Mouse (Mus musculus): ENCODE data around the gene Vkorc1. TPM values are rescaled to one million over a fixed set of nuclear protein-coding genes. Genes with fewer than 3 reads are reported as not detected.

Gene Vkorc1
- polyA plus RNA-seq, 1 experiment from 2014 or later, result 48.6 TPM

DNA sequence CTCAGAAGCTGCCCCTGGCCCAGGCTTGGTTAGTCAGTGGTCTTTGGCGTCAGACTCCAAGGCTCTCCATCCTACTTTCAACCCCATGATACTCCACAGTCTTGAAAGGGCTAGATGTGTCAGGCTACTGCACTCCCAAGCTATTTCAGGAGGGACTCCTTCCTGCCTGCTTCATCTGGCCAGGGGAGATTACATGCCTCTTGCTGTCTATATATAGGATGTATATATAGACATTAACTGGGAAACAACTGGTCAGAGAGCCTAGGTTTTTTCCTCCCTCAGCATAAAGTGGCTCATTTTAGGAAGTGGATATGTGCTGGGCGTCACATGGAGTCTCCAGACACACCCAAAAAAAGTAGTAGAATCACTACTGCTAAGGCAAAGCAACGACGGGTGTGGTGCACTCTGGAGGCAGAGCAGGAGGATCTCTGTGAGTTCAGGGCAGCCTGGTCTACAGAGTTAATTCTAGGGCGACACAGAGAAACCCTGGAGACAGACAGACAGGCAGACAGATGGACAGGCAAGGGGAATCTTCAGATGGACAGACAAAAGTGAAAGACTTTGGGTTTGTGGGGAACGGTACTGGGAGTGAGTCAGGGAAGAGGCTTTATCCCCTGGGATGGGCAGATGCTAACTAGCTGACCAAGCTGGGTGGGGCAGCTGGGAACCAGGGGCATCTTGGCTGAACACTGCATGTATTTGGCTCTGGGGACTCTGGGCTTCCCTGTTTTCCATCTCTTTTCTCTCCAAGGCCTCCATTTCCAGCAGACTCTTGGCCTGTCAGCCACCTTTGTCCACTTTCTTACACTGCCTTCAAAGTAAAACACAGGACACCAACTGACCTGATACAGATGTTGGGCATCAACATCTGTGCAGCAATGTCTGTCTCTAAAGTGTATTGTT, 45.2 kb downstream of the Vkorc1 start:
- H3K4me2 ChIP-seq, result no peak overlapping the region
- peak; percentile 56 for DNase-seq (ENCODE audit: low spot score, missing footprints)
- WGBS, result 74% methylated on average over 6 of the region's 6 CpGs
- H3K9me3 ChIP-seq (ENCODE audit: control insufficient read depth, low read length), result no peaks in the 10 kb centered on the region
- H3K27ac ChIP-seq (ENCODE audit: low read depth, low read length), result no peak overlapping the region
- H3K36me3 ChIP-seq (ENCODE audit: control insufficient read depth, insufficient read depth, low read length), result no peaks in the 10 kb centered on the region
- no peak for ATAC-seq (ENCODE audit: low FRiP score)
- H3K27me3 ChIP-seq (ENCODE audit: control insufficient read depth, insufficient read depth, low read length), result no peaks in the 10 kb centered on the region
- no peak overlapping the region for H3K9ac ChIP-seq (ENCODE audit: low read length)
- H3K4me1 ChIP-seq (ENCODE audit: control insufficient read depth, insufficient read depth, low read length), result no peaks in the 10 kb centered on the region
- no peak overlapping the region for H3K4me3 ChIP-seq (ENCODE audit: low read depth, low read length)

Other genes starting within 250 kb of the Vkorc1 start
- 44.3 and 52.2 TPM in 2 replicates for gene Bcl7c, start 186.7 kb downstream of the Vkorc1 start, polyA plus RNA-seq (2014; fragmentation: Nextera tagmentation; extraction: Ambion mirVana)
- gene Ctf1, start 182.9 kb downstream of the Vkorc1 start, polyA plus RNA-seq (2014; fragmentation: Nextera tagmentation; extraction: Ambion mirVana), result 4.0 and 4.6 TPM in 2 replicates
- 0.12 TPM in 1 of 2 replicates, not detected in the other for gene Ctf2, start 163.5 kb downstream of the Vkorc1 start, polyA plus RNA-seq (2014; fragmentation: Nextera tagmentation; extraction: Ambion mirVana)
- gene Fbxl19, start 151.1 kb downstream of the Vkorc1 start, polyA plus RNA-seq (2014; fragmentation: Nextera tagmentation; extraction: Ambion mirVana), result 8.3 and 9.3 TPM in 2 replicates
- 6.1 and 6.3 TPM in 2 replicates for gene Orai3, start 125.8 kb downstream of the Vkorc1 start, polyA plus RNA-seq (2014; fragmentation: Nextera tagmentation; extraction: Ambion mirVana)
- 19.0 and 22.1 TPM in 2 replicates for gene Setd1a, start 118.9 kb downstream of the Vkorc1 start, polyA plus RNA-seq (2014; fragmentation: Nextera tagmentation; extraction: Ambion mirVana)
- not detected in 2 replicates for gene Gm49388, start 110.0 kb downstream of the Vkorc1 start, polyA plus RNA-seq (2014; fragmentation: Nextera tagmentation; extraction: Ambion mirVana)
- 7.9 and 8.2 TPM in 2 replicates for gene Hsd3b7, start 95.0 kb downstream of the Vkorc1 start, polyA plus RNA-seq (2014; fragmentation: Nextera tagmentation; extraction: Ambion mirVana)
- 10.1 and 12.2 TPM in 2 replicates for gene Stx4a, start 71.3 kb downstream of the Vkorc1 start, polyA plus RNA-seq (2014; fragmentation: Nextera tagmentation; extraction: Ambion mirVana)
- gene Stx1b, start 71.1 kb downstream of the Vkorc1 start, polyA plus RNA-seq (2014; fragmentation: Nextera tagmentation; extraction: Ambion mirVana), result 6.9 and 8.4 TPM in 2 replicates
- gene Zfp646, start 19.4 kb downstream of the Vkorc1 start, polyA plus RNA-seq (2014; fragmentation: Nextera tagmentation; extraction: Ambion mirVana), result 16.0 and 17.4 TPM in 2 replicates
- gene Zfp668, start 18.8 kb downstream of the Vkorc1 start, polyA plus RNA-seq (2014; fragmentation: Nextera tagmentation; extraction: Ambion mirVana), result 20.3 and 24.3 TPM in 2 replicates
- 0.32 and 0.36 TPM in 2 replicates for gene Prss53, start 4.6 kb downstream of the Vkorc1 start, polyA plus RNA-seq (2014; fragmentation: Nextera tagmentation; extraction: Ambion mirVana)
- not detected in 2 replicates for gene Gm21974, start 163 bp downstream of the Vkorc1 start, polyA plus RNA-seq (2014; fragmentation: Nextera tagmentation; extraction: Ambion mirVana)
- gene Bckdk, start 8.5 kb upstream of the Vkorc1 start, polyA plus RNA-seq (2014; fragmentation: Nextera tagmentation; extraction: Ambion mirVana), result 96.5 and 107 TPM in 2 replicates
- gene Kat8, start 16.9 kb upstream of the Vkorc1 start, polyA plus RNA-seq (2014; fragmentation: Nextera tagmentation; extraction: Ambion mirVana), result 54.6 and 57.1 TPM in 2 replicates
- gene Prss8, start 34.5 kb upstream of the Vkorc1 start, polyA plus RNA-seq (2014; fragmentation: Nextera tagmentation; extraction: Ambion mirVana), result 0.78 and 0.86 TPM in 2 replicates
- 9.4 and 9.6 TPM in 2 replicates for gene Prss36, start 51.1 kb upstream of the Vkorc1 start, polyA plus RNA-seq (2014; fragmentation: Nextera tagmentation; extraction: Ambion mirVana)
- gene Fus, start 71.8 kb upstream of the Vkorc1 start, polyA plus RNA-seq (2014; fragmentation: Nextera tagmentation; extraction: Ambion mirVana), result 51.6 and 54.4 TPM in 2 replicates
- 5.5 and 6.7 TPM in 2 replicates for gene Pycard, start 98.2 kb upstream of the Vkorc1 start, polyA plus RNA-seq (2014; fragmentation: Nextera tagmentation; extraction: Ambion mirVana)
- 0.07 TPM in 1 of 2 replicates, not detected in the other for gene Trim72, start 108.3 kb upstream of the Vkorc1 start, polyA plus RNA-seq (2014; fragmentation: Nextera tagmentation; extraction: Ambion mirVana)
- 0.20 and 0.37 TPM in 2 replicates for gene Itgam, start 167.0 kb upstream of the Vkorc1 start, polyA plus RNA-seq (2014; fragmentation: Nextera tagmentation; extraction: Ambion mirVana)
- gene Gm49368, start 167.1 kb upstream of the Vkorc1 start, polyA plus RNA-seq (2014; fragmentation: Nextera tagmentation; extraction: Ambion mirVana), result not detected in 2 replicates
- 0.19 TPM in 1 of 2 replicates, not detected in the other for gene Itgax, start 233.9 kb upstream of the Vkorc1 start, polyA plus RNA-seq (2014; fragmentation: Nextera tagmentation; extraction: Ambion mirVana)

Measured in midbrain, embryonic 11.5 days (tissue).